Mouse (Mus musculus): ENCODE measurements around the gene Smg5. TPM values are rescaled to one million over a fixed set of nuclear protein-coding genes. Genes with fewer than 3 reads are reported as not detected.

Gene Smg5
- polyA plus RNA-seq, 1 experiment: 103 TPM

- DNase-seq: no peak
- Histone ChIP-seq H3K4me1 (ENCODE audit: control insufficient read depth, insufficient read depth, low read length) (peaks cover 22% of the 10 kb centered on the region), H3K4me3 (replicated peaks; ENCODE audit: insufficient read depth, low read depth, low read length) (no peak overlapping the region), H3K27me3 (ENCODE audit: control insufficient read depth, insufficient read depth, low read length) (no peaks in the 10 kb centered on the region), H3K27ac (ENCODE audit: insufficient read depth, low read length) (no peak overlapping the region)
- TF ChIP-seq CTCF (IDR thresholded peaks at IDR 0.05; ENCODE audit: borderline replicate concordance, insufficient read depth, low read depth, low read length) (no peak), POLR2A (IDR thresholded peaks at IDR 0.05; ENCODE audit: borderline replicate concordance, insufficient read depth, low read length) (no peak)
- WGBS: 90% methylated on average over 8 of the region's 8 CpGs
These were observed 59.7 kb downstream of the Smg5 start for GRCm38 (mm10) chr3:88395742-88396141.

- no peak for TF ChIP-seq POLR2A (IDR thresholded peaks at IDR 0.05; ENCODE audit: borderline replicate concordance, insufficient read depth, low read length)
- no peak for TF ChIP-seq CTCF (IDR thresholded peaks at IDR 0.05; ENCODE audit: borderline replicate concordance, insufficient read depth, low read depth, low read length)
- H3K27ac ChIP-seq (ENCODE audit: insufficient read depth, low read length): no peak overlapping the region
- H3K4me1 ChIP-seq (ENCODE audit: control insufficient read depth, insufficient read depth, low read length): peaks cover 21% of the 10 kb centered on the region
- DNase-seq: peak; percentile 82 to 89
- 19% methylated on average over 2 of the region's 2 CpGs for WGBS
- H3K27me3 ChIP-seq (ENCODE audit: control insufficient read depth, insufficient read depth, low read length): no peaks in the 10 kb centered on the region
- no peak overlapping the region for H3K4me3 ChIP-seq (replicated peaks; ENCODE audit: insufficient read depth, low read depth, low read length)
These were observed 62.6 kb downstream of the Smg5 start for GRCm38 (mm10) chr3:88398666-88399065.

GRCm38 (mm10) chr3:88403522-88404230 is 67.6 kb downstream of the Smg5 start:
- TF ChIP-seq CTCF (IDR thresholded peaks at IDR 0.05; ENCODE audit: borderline replicate concordance, insufficient read depth, low read depth, low read length) (no peak), POLR2A (IDR thresholded peaks at IDR 0.05; ENCODE audit: borderline replicate concordance, insufficient read depth, low read length) (no peak)
- no peak for DNase-seq
- WGBS: 93% methylated on average over 10 of the region's 10 CpGs
- no peaks in the 10 kb centered on the region for H3K27me3 ChIP-seq (ENCODE audit: control insufficient read depth, insufficient read depth, low read length)
- H3K27ac ChIP-seq (ENCODE audit: insufficient read depth, low read length): no peak overlapping the region
- H3K4me1 ChIP-seq (ENCODE audit: control insufficient read depth, insufficient read depth, low read length): peaks cover 4% of the 10 kb centered on the region; the same call in 1 of the 2 replicates
- H3K4me3 ChIP-seq (replicated peaks; ENCODE audit: insufficient read depth, low read depth, low read length): no peak overlapping the region

GRCm38 (mm10) chr3:88407090-88407489 is 71.0 kb downstream of the Smg5 start:
- Histone ChIP-seq H3K4me3 (replicated peaks; ENCODE audit: insufficient read depth, low read depth, low read length) (no peak overlapping the region), H3K27ac (ENCODE audit: insufficient read depth, low read length) (no peak overlapping the region), H3K27me3 (ENCODE audit: control insufficient read depth, insufficient read depth, low read length) (no peaks in the 10 kb centered on the region), H3K4me1 (ENCODE audit: control insufficient read depth, insufficient read depth, low read length) (peaks cover 9% of the 10 kb centered on the region)
- DNase-seq: peak; percentile 68 to 70
- WGBS: 0% methylated on average over 2 of the region's 2 CpGs
- peak; percentile 95 for TF ChIP-seq CTCF (IDR thresholded peaks at IDR 0.05; ENCODE audit: borderline replicate concordance, insufficient read depth, low read depth, low read length)
- TF ChIP-seq POLR2A (IDR thresholded peaks at IDR 0.05; ENCODE audit: borderline replicate concordance, insufficient read depth, low read length): no peak

- no peak for DNase-seq
- Histone ChIP-seq H3K4me3 (replicated peaks; ENCODE audit: insufficient read depth, low read depth, low read length) (no peak overlapping the region), H3K27ac (ENCODE audit: insufficient read depth, low read length) (no peak overlapping the region), H3K4me1 (ENCODE audit: control insufficient read depth, insufficient read depth, low read length) (peaks cover 9% of the 10 kb centered on the region), H3K27me3 (ENCODE audit: control insufficient read depth, insufficient read depth, low read length) (no peaks in the 10 kb centered on the region)
- WGBS: 47% methylated on average over 7 of the region's 7 CpGs
- TF ChIP-seq CTCF (IDR thresholded peaks at IDR 0.05; ENCODE audit: borderline replicate concordance, insufficient read depth, low read depth, low read length): no peak
- TF ChIP-seq POLR2A (IDR thresholded peaks at IDR 0.05; ENCODE audit: borderline replicate concordance, insufficient read depth, low read length): no peak
These were observed 71.5 kb downstream of the Smg5 start for GRCm38 (mm10) chr3:88407529-88407928.

GRCm38 (mm10) chr3:88408953-88409352 is 72.9 kb downstream of the Smg5 start:
- Histone ChIP-seq H3K27ac (ENCODE audit: insufficient read depth, low read length) (no peak overlapping the region), H3K27me3 (ENCODE audit: control insufficient read depth, insufficient read depth, low read length) (no peaks in the 10 kb centered on the region), H3K4me1 (ENCODE audit: control insufficient read depth, insufficient read depth, low read length) (peaks cover 17% of the 10 kb centered on the region), H3K4me3 (replicated peaks; ENCODE audit: insufficient read depth, low read depth, low read length) (no peak overlapping the region)
- 53% methylated on average over 5 of the region's 5 CpGs for WGBS
- no peak for TF ChIP-seq CTCF (IDR thresholded peaks at IDR 0.05; ENCODE audit: borderline replicate concordance, insufficient read depth, low read depth, low read length)
- TF ChIP-seq POLR2A (IDR thresholded peaks at IDR 0.05; ENCODE audit: borderline replicate concordance, insufficient read depth, low read length): no peak
- DNase-seq: no peak

- under 1% methylated on average over 54 of the region's 54 CpGs for WGBS
- TF ChIP-seq CTCF (IDR thresholded peaks at IDR 0.05; ENCODE audit: borderline replicate concordance, insufficient read depth, low read depth, low read length): no peak
- TF ChIP-seq POLR2A (IDR thresholded peaks at IDR 0.05; ENCODE audit: borderline replicate concordance, insufficient read depth, low read length): peak; percentile 85
- Histone ChIP-seq H3K4me3 (replicated peaks; ENCODE audit: insufficient read depth, low read depth, low read length) (peak within 1 kb of the TSS; percentile 72), H3K4me1 (ENCODE audit: control insufficient read depth, insufficient read depth, low read length) (peaks cover 17% of the 10 kb centered on the region), H3K27me3 (ENCODE audit: control insufficient read depth, insufficient read depth, low read length) (no peaks in the 10 kb centered on the region), H3K27ac (ENCODE audit: insufficient read depth, low read length) (peak within 1 kb of the TSS; percentile 77)
- DNase-seq: peak; percentile 87 to 89
These were observed 73.9 kb downstream of the Smg5 start, which contains the start of gene Pmf1 for GRCm38 (mm10) chr3:88409741-88410644. TSS of gene Pmf1 (minus strand) at chr3:88410331.

All from cerebellum, adult 2 months (tissue).